Mouse (Mus musculus) midbrain, embryonic 15.5 days (tissue): ENCODE results near the gene Tet1. TPM values are rescaled to one million over a fixed set of nuclear protein-coding genes. Genes with fewer than 3 reads are reported as not detected.

Experiments
- ATAC-seq: fragments of 200-750 bp; cut with Nextera tagmentation; replicated peaks from 2 replicates; pipeline ENCODE4 v1.8.0; 2017; ENCODE audit warnings: moderate TSS enrichment
- H3K27ac ChIP-seq: fragments of 300-500 bp; sonication (generic); 2 replicates; pipeline ENCODE4 v1.5.1; 2015; ENCODE audit warnings: mild to moderate bottlenecking, inconsistent platforms
- H3K27me3 ChIP-seq: fragments of 300-500 bp; sonication (generic); replicated peaks from 2 replicates; pipeline ENCODE4 v1.6.1; 2015; ENCODE audit warnings: inconsistent platforms
- H3K36me3 ChIP-seq: fragments of 300-500 bp; sonication (generic); replicated peaks from 2 replicates; pipeline ENCODE4 v1.6.1; 2015; ENCODE audit warnings: inconsistent platforms
- H3K4me1 ChIP-seq: fragments of 300-500 bp; sonication (generic); 2 replicates; pipeline ENCODE4 v1.6.1; 2015; ENCODE audit warnings: inconsistent platforms
- H3K4me2 ChIP-seq: fragments of 300-500 bp; sonication (generic); 2 replicates; pipeline ENCODE4 v1.6.1; 2015; ENCODE audit warnings: inconsistent platforms, mild to moderate bottlenecking, moderate library complexity
- H3K4me3 ChIP-seq: fragments of 300-500 bp; sonication (generic); 2 replicates; pipeline ENCODE4 v1.5.1; 2015; ENCODE audit warnings: mild to moderate bottlenecking, inconsistent platforms
- H3K9ac ChIP-seq: fragments of 300-500 bp; sonication (generic); 2 replicates; pipeline ENCODE4 v1.6.1; 2015; ENCODE audit warnings: mild to moderate bottlenecking, inconsistent platforms
- H3K9me3 ChIP-seq: fragments of 300-500 bp; sonication (generic); 2 replicates; pipeline ENCODE4 v1.6.1; 2016; ENCODE audit warnings: inconsistent platforms
- WGBS: fragments of 180-500 bp; shearing (Covaris S2); methylation state at CpG from one replicate; pipeline ENCODE4 v1.1.7; 2015; ENCODE audit warnings: mixed read lengths; 5-methylcytosine and 5-hydroxymethylcytosine counted together
- polyA plus RNA-seq: library from polyadenylated mRNA; unstranded; fragments of >200 nt; fragmentation: Nextera tagmentation; extraction: Ambion mirVana; gene quantifications from 2 replicates; pipeline ENCODE4 v1.2.1, GENCODE M21; 2015

Gene Tet1
- polyA plus RNA-seq, 1 experiment from 2014 or later = 43.0 TPM

- H3K9ac ChIP-seq = no peak overlapping the region
- ATAC-seq = no peak
- H3K27me3 ChIP-seq = no peaks in the 10 kb centered on the region
- WGBS = 40% methylated on average over 8 of the region's 8 CpGs
- no peak overlapping the region for H3K27ac ChIP-seq
- no peak overlapping the region for H3K4me2 ChIP-seq
- no peaks in the 10 kb centered on the region for H3K9me3 ChIP-seq
- H3K36me3 ChIP-seq = no peaks in the 10 kb centered on the region
- no peaks in the 10 kb centered on the region for H3K4me1 ChIP-seq
- no peak overlapping the region for H3K4me3 ChIP-seq
These were observed 7.0 kb downstream of the Tet1 start for GRCm38 (mm10) chr10:62901826-62902225.

- H3K4me3 ChIP-seq = no peak overlapping the region
- no peak overlapping the region for H3K27ac ChIP-seq
- 97% methylated on average over 4 of the region's 4 CpGs for WGBS
- no peak overlapping the region for H3K4me2 ChIP-seq
- H3K4me1 ChIP-seq = no peaks in the 10 kb centered on the region
- no peaks in the 10 kb centered on the region for H3K9me3 ChIP-seq
- ATAC-seq = no peak
- H3K36me3 ChIP-seq = no peaks in the 10 kb centered on the region
- no peak overlapping the region for H3K9ac ChIP-seq
- no peaks in the 10 kb centered on the region for H3K27me3 ChIP-seq
These were observed 8.7 kb downstream of the Tet1 start for GRCm38 (mm10) chr10:62900144-62900543.

- Histone ChIP-seq H3K27me3 (no peaks in the 10 kb centered on the region), H3K27ac (no peak overlapping the region), H3K4me3 (no peak overlapping the region), H3K9me3 (no peaks in the 10 kb centered on the region), H3K36me3 (no peaks in the 10 kb centered on the region), H3K9ac (no peak overlapping the region), H3K4me1 (no peaks in the 10 kb centered on the region), H3K4me2 (no peak overlapping the region)
- ATAC-seq = no peak
- 88% methylated on average over 2 of the region's 2 CpGs for WGBS
These were observed 10.7 kb downstream of the Tet1 start for GRCm38 (mm10) chr10:62898061-62898460.

GRCm38 (mm10) chr10:62897437-62897836 lies 11.4 kb downstream of the Tet1 start:
- Histone ChIP-seq H3K27me3 (no peaks in the 10 kb centered on the region), H3K36me3 (no peaks in the 10 kb centered on the region), H3K9me3 (no peaks in the 10 kb centered on the region), H3K27ac (no peak overlapping the region), H3K4me1 (no peaks in the 10 kb centered on the region), H3K4me2 (no peak overlapping the region), H3K9ac (no peak overlapping the region), H3K4me3 (no peak overlapping the region)
- ATAC-seq = no peak
- WGBS = 91% methylated on average over 3 of the region's 3 CpGs

GRCm38 (mm10) chr10:62896774-62897173 lies 12.0 kb downstream of the Tet1 start:
- no peak overlapping the region for H3K4me2 ChIP-seq
- no peaks in the 10 kb centered on the region for H3K36me3 ChIP-seq
- H3K27me3 ChIP-seq = no peaks in the 10 kb centered on the region
- H3K4me1 ChIP-seq = no peaks in the 10 kb centered on the region
- no peaks in the 10 kb centered on the region for H3K9me3 ChIP-seq
- H3K9ac ChIP-seq = no peak overlapping the region
- no peak overlapping the region for H3K4me3 ChIP-seq
- H3K27ac ChIP-seq = no peak overlapping the region
- no peak for ATAC-seq
- WGBS = 72% methylated on average over 4 of the region's 4 CpGs

GRCm38 (mm10) chr10:62896035-62896434 lies 12.8 kb downstream of the Tet1 start:
- Histone ChIP-seq H3K27me3 (no peaks in the 10 kb centered on the region), H3K9me3 (no peaks in the 10 kb centered on the region), H3K4me1 (no peaks in the 10 kb centered on the region), H3K27ac (no peak overlapping the region), H3K36me3 (no peaks in the 10 kb centered on the region), H3K4me2 (no peak overlapping the region), H3K4me3 (no peak overlapping the region), H3K9ac (no peak overlapping the region)
- 81% methylated on average over 4 of the region's 4 CpGs for WGBS
- ATAC-seq = no peak

- Histone ChIP-seq H3K4me2 (no peak overlapping the region), H3K4me1 (no peaks in the 10 kb centered on the region), H3K9ac (no peak overlapping the region), H3K27ac (no peak overlapping the region), H3K27me3 (no peaks in the 10 kb centered on the region), H3K4me3 (no peak overlapping the region), H3K9me3 (no peaks in the 10 kb centered on the region), H3K36me3 (no peaks in the 10 kb centered on the region)
- no peak for ATAC-seq
- WGBS = 81% methylated on average over 6 of the region's 6 CpGs
These were observed 13.4 kb downstream of the Tet1 start for GRCm38 (mm10) chr10:62895386-62895785.

GRCm38 (mm10) chr10:62894447-62894846 lies 14.3 kb downstream of the Tet1 start:
- no peaks in the 10 kb centered on the region for H3K27me3 ChIP-seq
- 90% methylated on average over 3 of the region's 3 CpGs for WGBS
- no peaks in the 10 kb centered on the region for H3K36me3 ChIP-seq
- H3K4me3 ChIP-seq = no peak overlapping the region
- H3K9ac ChIP-seq = no peak overlapping the region
- no peak overlapping the region for H3K27ac ChIP-seq
- H3K4me1 ChIP-seq = no peaks in the 10 kb centered on the region
- no peak overlapping the region for H3K4me2 ChIP-seq
- no peaks in the 10 kb centered on the region for H3K9me3 ChIP-seq
- no peak for ATAC-seq

DNA sequence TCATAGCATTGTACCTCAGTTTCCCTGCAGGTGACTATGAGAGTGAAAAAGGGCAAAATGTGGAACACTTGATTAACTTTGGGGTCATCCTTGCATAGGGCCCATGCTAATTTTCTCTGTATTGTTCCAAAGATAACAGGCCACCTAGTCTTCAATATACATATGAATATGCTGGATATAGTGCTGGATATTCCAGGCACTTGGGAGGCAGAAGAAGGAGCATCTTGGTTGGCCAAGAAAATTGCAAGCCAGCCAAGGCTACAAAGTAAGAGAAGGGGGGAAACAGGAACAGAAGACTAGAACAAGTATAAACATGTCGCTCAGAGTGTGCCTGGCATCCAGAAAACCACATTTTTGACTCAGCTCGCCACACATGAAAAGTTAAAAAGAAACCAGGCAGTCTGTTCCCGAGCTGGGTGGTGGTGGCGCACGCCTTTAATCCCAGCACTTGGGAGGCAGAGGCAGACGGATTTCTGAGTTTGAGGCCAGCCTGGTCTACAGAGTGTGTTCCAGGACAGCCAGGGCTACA lies 15.4 kb downstream of the Tet1 start:
- Histone ChIP-seq H3K4me1 (no peaks in the 10 kb centered on the region), H3K4me2 (no peak overlapping the region), H3K4me3 (no peak overlapping the region), H3K36me3 (no peaks in the 10 kb centered on the region), H3K9me3 (no peaks in the 10 kb centered on the region), H3K27ac (no peak overlapping the region), H3K9ac (no peak overlapping the region), H3K27me3 (no peaks in the 10 kb centered on the region)
- no peak for ATAC-seq
- 66% methylated on average over 6 of the region's 6 CpGs for WGBS

DNA sequence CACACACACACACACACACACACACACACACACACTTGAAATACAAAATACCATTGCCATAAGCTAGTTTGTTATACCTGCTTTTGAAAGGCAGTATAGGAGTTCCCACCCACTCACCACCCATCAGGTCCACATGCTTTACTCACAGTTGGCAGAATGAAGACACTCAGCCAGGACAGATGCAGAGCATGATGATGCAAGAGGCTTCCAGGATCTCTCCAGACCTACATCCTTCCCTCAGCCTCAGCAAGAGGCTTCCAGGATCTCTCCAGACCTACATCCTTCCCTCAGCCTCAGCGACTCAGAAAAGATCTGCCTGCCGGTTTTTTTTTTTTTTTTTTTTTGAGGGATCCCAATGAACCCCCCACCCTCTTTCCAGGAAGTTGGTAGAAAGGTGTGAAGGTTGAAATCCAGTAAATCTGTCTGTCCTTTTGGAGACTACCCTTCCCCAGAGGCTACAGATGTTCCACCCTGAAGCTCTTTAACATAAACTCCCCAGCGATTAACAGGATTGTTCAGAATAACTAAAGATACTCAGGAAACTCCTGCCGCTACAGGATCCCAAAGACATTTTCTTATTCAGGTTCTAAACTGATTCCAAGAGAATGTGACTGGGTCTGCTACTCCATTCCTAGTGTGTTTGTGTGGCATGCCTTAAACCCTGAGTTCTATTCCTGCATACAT lies 16.1 kb downstream of the Tet1 start:
- Histone ChIP-seq H3K27ac (no peak overlapping the region), H3K4me1 (no peaks in the 10 kb centered on the region), H3K27me3 (no peaks in the 10 kb centered on the region), H3K4me2 (no peak overlapping the region), H3K4me3 (no peak overlapping the region), H3K9ac (no peak overlapping the region), H3K9me3 (no peaks in the 10 kb centered on the region), H3K36me3 (no peaks in the 10 kb centered on the region)
- 14% methylated on average over 4 of the region's 4 CpGs for WGBS
- ATAC-seq = no peak

DNA sequence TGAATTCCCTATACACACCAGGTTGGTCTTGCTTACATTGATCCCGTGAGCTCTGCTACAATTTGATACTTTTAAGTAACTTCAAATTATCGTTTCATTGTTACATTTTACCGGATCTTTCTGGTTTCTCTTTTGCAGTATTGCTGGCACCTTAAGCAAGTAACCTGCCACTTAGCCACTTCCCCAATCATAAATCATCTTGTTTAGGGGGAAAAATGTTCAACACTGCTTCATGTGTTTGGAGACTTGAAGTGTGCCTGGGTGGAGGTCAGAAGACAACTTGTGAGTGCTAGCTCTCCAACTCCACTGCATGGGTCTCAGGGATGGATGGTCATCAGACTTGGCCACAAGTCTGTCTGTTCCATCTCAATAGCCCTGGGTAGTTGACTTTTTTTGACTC lies 17.8 kb downstream of the Tet1 start:
- H3K36me3 ChIP-seq = no peaks in the 10 kb centered on the region
- no peak overlapping the region for H3K27ac ChIP-seq
- H3K9me3 ChIP-seq = no peaks in the 10 kb centered on the region
- no peak overlapping the region for H3K9ac ChIP-seq
- 94% methylated on average over 3 of the region's 3 CpGs for WGBS
- H3K4me3 ChIP-seq = no peak overlapping the region
- no peak overlapping the region for H3K4me2 ChIP-seq
- peaks cover 15% of the 10 kb centered on the region for H3K4me1 ChIP-seq
- no peak for ATAC-seq
- peaks cover 4% of the 10 kb centered on the region; the same call in 1 of the 2 replicates for H3K27me3 ChIP-seq

- Histone ChIP-seq H3K4me1 (peaks cover 22% of the 10 kb centered on the region), H3K9ac (peak overlapping the region; percentile 49), H3K4me3 (peak overlapping the region; percentile 56), H3K27me3 (peaks cover 4% of the 10 kb centered on the region), H3K27ac (no peak overlapping the region), H3K9me3 (no peaks in the 10 kb centered on the region), H3K36me3 (no peaks in the 10 kb centered on the region), H3K4me2 (peak overlapping the region; percentile 98)
- under 1% methylated on average over 55 of the region's 56 CpGs for WGBS
- peak; percentile 79 for ATAC-seq
These were observed 21.8 kb downstream of the Tet1 start for GRCm38 (mm10) chr10:62886799-62887591.
